Mouse (Mus musculus): ENCODE measurements at regions not wholly inside any gene's neighbourhood (a gene's known extent, or its start where the extent isn't known, plus 50 kb on each side); places are given as distances from the start of the nearest gene placed in this dataset.
A peak's percentile ranks its signal among the peaks of the same experiment; 100 is the strongest.

DNA sequence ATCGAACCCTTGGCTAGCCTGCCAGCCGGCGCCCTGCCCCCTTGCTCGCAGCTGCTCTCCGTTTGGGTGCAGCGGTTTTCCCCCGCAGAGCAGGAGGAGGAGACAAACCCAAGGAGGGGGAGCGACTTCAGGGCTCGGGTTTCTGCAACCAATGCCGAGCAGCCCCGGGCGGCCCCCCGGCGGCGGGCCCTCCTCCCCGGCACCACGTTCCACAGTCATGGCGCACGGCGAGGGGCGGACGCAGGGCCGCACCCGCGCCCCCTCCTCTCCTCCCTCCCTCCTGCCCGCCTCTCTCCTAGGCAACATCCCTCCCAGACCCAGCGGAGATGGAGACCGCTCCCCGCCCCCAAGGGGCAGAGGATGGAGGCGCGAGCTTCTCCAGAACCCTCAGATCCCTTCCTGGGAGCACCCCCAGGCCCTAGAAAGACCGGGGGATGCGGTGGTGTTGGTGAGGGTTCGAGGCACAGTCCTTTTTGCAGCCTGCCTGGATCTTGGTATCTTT lies 129.4 kb upstream of the Ubr2 start:
- peak; percentile 91 for ATAC-seq

DNA sequence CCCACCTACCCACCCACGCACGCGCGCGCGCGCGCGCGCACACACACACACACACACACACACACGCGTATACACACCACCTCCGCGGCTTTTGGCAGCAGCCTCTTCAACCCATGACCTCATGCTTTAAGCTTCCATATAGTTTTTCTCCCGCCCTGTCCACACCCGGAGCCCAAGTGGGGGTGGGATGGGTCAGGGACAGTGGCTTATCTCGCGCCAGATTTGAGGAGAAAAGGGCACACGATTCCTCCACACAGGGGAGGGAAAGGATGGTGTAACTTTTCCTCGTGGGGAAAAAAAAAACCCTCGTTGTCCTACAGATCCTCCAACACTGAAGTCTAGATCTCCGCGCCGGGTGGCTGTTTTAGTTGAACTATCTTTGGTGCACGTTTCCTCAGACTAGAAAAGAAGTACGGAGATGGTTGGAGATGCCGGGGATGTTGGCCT lies 128.8 kb upstream of the Ubr2 start:
- no peak for ATAC-seq

GRCm38 (mm10) chr17:47138174-47138573 lies 127.8 kb upstream of the Ubr2 start:
- no peak for ATAC-seq

DNA sequence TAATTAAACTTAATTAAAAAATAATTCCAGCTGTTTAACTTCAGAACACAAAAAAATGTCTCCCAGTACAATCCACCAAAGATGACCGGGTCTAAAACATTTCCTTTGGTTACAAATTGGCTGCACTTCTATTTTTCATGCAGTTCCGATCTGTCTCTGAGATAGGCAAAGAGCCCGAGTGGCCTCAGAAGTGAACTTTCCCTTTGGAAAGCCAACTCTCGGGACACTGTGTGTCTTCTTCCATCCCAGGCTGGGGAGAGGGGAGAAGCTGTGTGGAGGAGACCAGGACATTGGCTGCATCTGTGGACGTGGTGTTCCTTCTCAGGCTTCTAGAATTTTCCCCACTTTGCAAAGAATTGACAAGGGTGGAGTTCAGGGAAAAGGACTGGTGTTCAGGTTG lies 125.0 kb upstream of the Ubr2 start:
- ATAC-seq, result no peak

- no peak for ATAC-seq
These were observed 123.4 kb upstream of the Ubr2 start for GRCm38 (mm10) chr17:47133785-47134184.

GRCm38 (mm10) chr17:47127571-47127970 lies 117.2 kb upstream of the Ubr2 start:
- ATAC-seq, result no peak

DNA sequence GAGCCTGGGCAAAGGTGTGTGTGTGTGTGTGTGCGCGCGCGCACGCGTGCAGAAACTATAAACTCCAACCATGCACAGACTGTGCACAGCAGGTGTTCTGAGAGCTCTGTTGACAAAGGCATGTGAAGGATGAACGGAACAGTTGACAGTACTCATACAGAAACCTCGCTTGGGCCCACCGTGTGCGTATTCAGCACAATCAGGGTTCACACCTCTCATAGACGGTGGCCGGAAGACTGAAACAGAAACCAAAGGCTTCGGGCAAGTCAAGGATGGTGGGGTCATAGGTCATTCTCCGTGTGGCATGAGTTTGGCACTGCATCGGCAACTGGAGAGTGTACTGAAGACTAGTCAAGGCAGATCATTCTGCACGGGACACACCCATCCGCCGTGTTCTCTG lies 113.2 kb upstream of the Ubr2 start:
- peak; percentile 50 for ATAC-seq

DNA sequence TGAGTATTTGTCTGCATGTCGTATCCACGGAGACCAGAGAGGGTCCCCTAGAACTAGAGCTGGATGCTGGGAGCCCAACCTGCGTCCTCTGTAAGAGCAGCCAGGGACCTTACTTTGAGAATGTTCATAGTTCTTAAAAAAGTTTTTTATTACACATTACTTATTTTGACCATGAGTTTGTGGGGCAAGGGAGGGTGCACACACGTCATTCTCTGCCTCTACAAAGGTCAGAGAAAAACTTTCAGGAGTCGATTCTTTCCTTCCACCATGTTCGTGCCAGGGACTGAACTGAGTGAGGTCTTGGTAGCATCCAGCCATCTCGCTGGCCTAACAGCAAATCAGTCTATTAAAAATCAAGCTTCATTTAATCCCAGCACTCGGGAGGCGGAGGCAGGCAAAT lies 111.9 kb upstream of the Ubr2 start:
- no peak for ATAC-seq

GRCm38 (mm10) chr17:47118010-47118409 lies 107.7 kb upstream of the Ubr2 start:
- no peak for ATAC-seq

DNA sequence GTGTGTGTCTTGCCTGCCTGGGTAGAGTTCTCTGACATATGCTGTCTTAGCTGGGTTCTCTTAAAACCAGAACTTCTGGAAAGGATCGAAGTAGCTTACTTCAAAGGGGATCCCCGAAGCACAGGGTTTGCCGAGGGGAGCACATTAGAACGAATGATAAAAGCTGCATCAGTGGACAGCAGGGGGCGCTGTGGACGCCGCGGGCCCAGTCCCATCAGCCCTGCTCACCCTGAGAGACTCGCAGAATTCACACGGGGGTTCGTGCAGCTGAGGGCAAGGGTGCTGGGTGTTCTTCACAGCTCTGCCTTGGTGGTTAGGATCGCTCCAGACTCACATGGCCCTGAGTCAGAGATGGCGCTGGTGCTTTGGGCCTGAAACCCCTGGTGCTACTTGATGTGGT lies 105.4 kb upstream of the Ubr2 start:
- ATAC-seq, result no peak

DNA sequence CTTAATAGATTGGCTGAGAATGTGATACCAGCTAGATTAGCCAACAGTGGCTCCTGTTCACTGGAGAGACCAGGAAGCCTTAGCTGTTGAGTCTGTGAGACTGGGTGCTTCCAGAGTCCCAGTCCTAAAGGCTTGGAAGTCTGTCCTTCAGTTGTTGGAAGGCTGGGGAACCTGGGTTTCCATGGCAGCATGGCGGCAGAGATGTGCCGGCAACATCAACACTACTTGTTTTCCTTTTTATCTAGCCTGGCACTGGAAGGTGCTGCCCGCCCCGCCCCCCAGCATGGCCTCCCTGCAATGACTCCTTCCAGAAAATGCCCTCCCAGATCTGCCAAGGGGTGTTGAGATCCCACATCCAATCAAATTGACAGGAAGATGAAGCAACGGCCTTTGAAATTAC lies 104.8 kb upstream of the Ubr2 start:
- ATAC-seq, result no peak

DNA sequence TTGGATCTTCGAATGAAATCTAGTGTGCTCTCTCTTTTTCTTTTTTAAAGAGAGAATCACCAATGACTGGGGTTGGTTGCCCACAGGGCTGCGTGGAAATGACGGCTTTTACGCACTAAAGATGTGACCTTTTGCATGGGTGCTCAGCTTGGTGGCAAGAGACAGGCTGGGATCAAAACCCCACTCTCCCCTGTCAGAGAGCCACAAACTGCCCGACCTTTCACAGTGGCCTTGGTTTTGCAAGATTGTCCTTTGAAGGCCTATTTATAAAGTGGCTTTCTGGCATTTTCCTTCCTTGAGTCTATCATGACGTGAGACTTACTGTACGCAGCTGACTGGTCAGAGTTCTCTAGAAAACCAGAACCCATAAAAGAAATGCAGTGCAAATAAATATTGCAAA lies 104.4 kb upstream of the Ubr2 start:
- ATAC-seq, result no peak

GRCm38 (mm10) chr17:47112556-47113225 lies 102.3 kb upstream of the Ubr2 start:
- no peak for ATAC-seq

GRCm38 (mm10) chr17:47110836-47111235 lies 100.5 kb upstream of the Ubr2 start:
- ATAC-seq, result no peak

DNA sequence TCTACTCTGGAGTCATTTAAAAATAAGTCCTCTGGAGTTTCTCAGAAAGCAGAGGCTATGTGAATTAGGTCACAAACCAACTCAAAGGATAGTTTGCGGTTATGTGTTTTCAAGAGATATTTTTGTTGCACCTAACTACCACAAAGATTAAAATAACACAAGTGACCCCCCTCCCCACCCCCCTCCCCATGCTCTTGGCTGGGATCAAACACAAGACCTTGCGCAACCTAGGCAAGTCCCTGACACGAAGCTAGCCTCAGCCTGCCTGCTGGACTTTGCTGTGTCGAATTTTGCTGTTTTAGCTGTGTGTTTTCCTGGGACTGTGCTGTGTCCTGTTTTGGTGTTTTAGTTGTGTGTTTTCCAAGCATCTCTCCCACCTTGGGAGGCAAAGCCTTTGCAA lies 94.0 kb upstream of the Ubr2 start:
- ATAC-seq, result no peak

- ATAC-seq, result no peak
These were observed 84.8 kb upstream of the Ubr2 start for GRCm38 (mm10) chr17:47095191-47095590.

GRCm38 (mm10) chr17:47092076-47092475 lies 81.7 kb upstream of the Ubr2 start:
- ATAC-seq, result no peak

- no peak for ATAC-seq
These were observed 79.4 kb upstream of the Ubr2 start for GRCm38 (mm10) chr17:47089769-47090168.

- ATAC-seq, result no peak
These were observed 58.9 kb upstream of the Ubr2 start for GRCm38 (mm10) chr17:47069206-47069605.

- no peak for ATAC-seq
These were observed 55.0 kb upstream of the Ubr2 start for GRCm38 (mm10) chr17:47065307-47065901.

DNA sequence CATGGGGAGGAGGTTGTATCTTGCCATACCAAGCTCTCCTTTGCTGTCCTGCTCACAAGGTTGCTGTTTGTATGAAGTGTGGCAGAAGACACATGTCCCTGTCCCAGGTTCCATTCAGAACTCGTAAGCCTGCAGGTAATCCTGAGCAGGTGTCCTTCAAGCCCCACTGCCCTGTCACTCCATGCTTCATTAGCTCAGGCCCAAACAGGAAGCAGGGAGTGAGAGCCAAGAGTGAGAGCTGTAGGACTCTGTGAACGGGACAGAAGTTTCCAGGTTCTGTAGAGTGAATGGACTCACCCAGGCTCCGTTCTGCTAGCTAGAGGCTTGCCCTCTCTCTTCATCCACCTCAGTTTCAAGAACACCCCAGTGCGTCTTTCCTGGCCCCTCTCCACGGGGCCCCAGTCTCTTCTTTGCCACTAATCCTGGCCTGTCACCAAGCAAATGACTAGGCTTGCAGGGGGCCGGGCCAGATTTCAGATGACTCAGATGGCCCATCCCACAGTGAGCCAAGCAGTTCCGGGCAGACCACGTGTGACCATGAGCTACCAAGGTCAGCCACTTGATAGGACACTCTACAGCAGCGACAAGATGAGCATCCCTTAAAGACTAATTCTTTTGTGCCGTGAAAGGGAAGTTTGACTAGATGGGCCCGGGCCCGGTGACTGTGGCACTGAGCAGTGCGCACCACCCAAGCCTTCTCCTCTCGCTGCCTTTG lies 54.4 kb upstream of the Ubr2 start:
- no peak for ATAC-seq

DNA sequence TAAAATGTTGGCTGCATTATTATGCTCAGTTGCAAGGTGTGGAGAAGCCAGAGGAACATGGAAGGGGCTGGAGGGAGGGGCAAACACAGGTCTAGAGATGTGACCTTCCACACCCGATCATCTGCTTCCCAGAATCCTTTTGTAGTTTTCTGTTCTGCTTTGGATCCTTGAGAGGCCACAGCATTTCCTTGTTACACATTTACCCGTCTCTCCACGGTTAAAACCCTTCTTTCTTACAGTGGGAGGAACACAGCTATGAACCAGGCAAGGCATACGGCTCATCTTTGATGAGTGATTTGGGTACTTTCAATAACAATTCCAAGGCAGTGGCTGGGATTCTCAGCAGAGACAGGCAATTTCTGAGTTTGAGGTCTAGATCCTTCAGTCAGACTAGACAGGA lies 53.6 kb upstream of the Ubr2 start:
- no peak for ATAC-seq

GRCm38 (mm10) chr17:47061031-47061620 lies 50.8 kb upstream of the Ubr2 start:
- ATAC-seq, result no peak

All from inflammation-experienced regulatory T-cells, adult 6 months (primary cell).